Mouse (Mus musculus): ENCODE results near the gene Lyz2. TPM values are rescaled to one million over a fixed set of nuclear protein-coding genes. Genes with fewer than 3 reads are reported as not detected.
A peak's percentile ranks its signal among the peaks of the same experiment; 100 is the strongest.
"Not testable (repeated sequence)": the region's sequence is repeated elsewhere in the genome, so short reads cannot be mapped to it uniquely, and the experiment has no call there.

The Lyz2 gene
- total and polyA plus RNA-seq, 2 experiments from 2014 or later: 13.0 to 23.8 TPM

- no peak for TF ChIP-seq CTCF (IDR thresholded peaks at IDR 0.05)
- Histone ChIP-seq H3K4me2 (ENCODE audit: low read depth, low read length, poor library complexity, severe bottlenecking) (no peak overlapping the region), H3K9ac (replicated peaks; ENCODE audit: low read length, poor library complexity, severe bottlenecking) (no peak overlapping the region), H3K27me3 (ENCODE audit: insufficient read depth, low read length) (no peaks in the 10 kb centered on the region), H3K36me3 (ENCODE audit: insufficient read depth, low read length) (no peaks in the 10 kb centered on the region), H3K27ac (ENCODE audit: low read depth, low read length) (no peak overlapping the region), H3K9me3 (ENCODE audit: low read length) (no peaks in the 10 kb centered on the region), H3K4me3 (ENCODE audit: low read depth, low read length) (no peak overlapping the region), H3K4me1 (ENCODE audit: insufficient read depth, low read length) (no peaks in the 10 kb centered on the region)
- 85% methylated on average over 7 of the region's 7 CpGs for WGBS
- no peak for ATAC-seq (ENCODE audit: low FRiP score)
- no peak for DNase-seq (ENCODE audit: low spot score)
Observed at GRCm38 (mm10) chr10:117283871-117284577, 1.9 kb upstream of the Lyz2 start.

GRCm38 (mm10) chr10:117283196-117283595, 1.1 kb upstream of the Lyz2 start:
- not testable (repeated sequence) for H3K9me3 ChIP-seq (ENCODE audit: low read length); H3K4me1 ChIP-seq (ENCODE audit: insufficient read depth, low read length); H3K27ac ChIP-seq (ENCODE audit: low read depth, low read length); H3K36me3 ChIP-seq (ENCODE audit: insufficient read depth, low read length); DNase-seq (ENCODE audit: low spot score); H3K27me3 ChIP-seq (ENCODE audit: insufficient read depth, low read length); H3K4me3 ChIP-seq (ENCODE audit: low read depth, low read length); ATAC-seq (ENCODE audit: low FRiP score); H3K4me2 ChIP-seq (ENCODE audit: low read depth, low read length, poor library complexity, severe bottlenecking); H3K9ac ChIP-seq (replicated peaks; ENCODE audit: low read length, poor library complexity, severe bottlenecking)
- 93% methylated on average over 4 of the region's 4 CpGs for WGBS

GRCm38 (mm10) chr10:117282551-117282950, 430 bp upstream of the Lyz2 start:
- ATAC-seq (ENCODE audit: low FRiP score): no peak

GRCm38 (mm10) chr10:117281381-117281920, 670 bp downstream of the Lyz2 start:
- Histone ChIP-seq H3K27me3 (ENCODE audit: insufficient read depth, low read length) (no peaks in the 10 kb centered on the region), H3K4me2 (ENCODE audit: low read depth, low read length, poor library complexity, severe bottlenecking) (no peak overlapping the region), H3K4me1 (ENCODE audit: insufficient read depth, low read length) (no peaks in the 10 kb centered on the region), H3K9me3 (ENCODE audit: low read length) (no peaks in the 10 kb centered on the region), H3K27ac (ENCODE audit: low read depth, low read length) (no peak overlapping the region), H3K36me3 (ENCODE audit: insufficient read depth, low read length) (no peaks in the 10 kb centered on the region), H3K9ac (replicated peaks; ENCODE audit: low read length, poor library complexity, severe bottlenecking) (no peak overlapping the region), H3K4me3 (ENCODE audit: low read depth, low read length) (no peak overlapping the region)
- no peak for TF ChIP-seq CTCF (IDR thresholded peaks at IDR 0.05)
- WGBS: 91% methylated on average over 7 of the region's 7 CpGs
- DNase-seq (ENCODE audit: low spot score): no peak
- ATAC-seq (ENCODE audit: low FRiP score): no peak

More at GRCm38 (mm10) chr10:117282551-117282950, 430 bp upstream of the Lyz2 start:
- no peaks in the 10 kb centered on the region for H3K27me3 ChIP-seq (ENCODE audit: insufficient read depth, low read length)
- no peak for TF ChIP-seq CTCF (IDR thresholded peaks at IDR 0.05)
- WGBS: 84% methylated on average over 2 of the region's 2 CpGs
- no peak overlapping the region for H3K4me3 ChIP-seq (ENCODE audit: low read depth, low read length)
- no peak overlapping the region for H3K27ac ChIP-seq (ENCODE audit: low read depth, low read length)
- no peak for DNase-seq (ENCODE audit: low spot score)
- H3K36me3 ChIP-seq (ENCODE audit: insufficient read depth, low read length): no peaks in the 10 kb centered on the region
- no peaks in the 10 kb centered on the region for H3K9me3 ChIP-seq (ENCODE audit: low read length)
- no peak overlapping the region for H3K4me2 ChIP-seq (ENCODE audit: low read depth, low read length, poor library complexity, severe bottlenecking)
- no peaks in the 10 kb centered on the region for H3K4me1 ChIP-seq (ENCODE audit: insufficient read depth, low read length)
- H3K9ac ChIP-seq (replicated peaks; ENCODE audit: low read length, poor library complexity, severe bottlenecking): no peak overlapping the region

- no peaks in the 10 kb centered on the region for H3K9me3 ChIP-seq (ENCODE audit: low read length)
- no peak overlapping the region for H3K4me2 ChIP-seq (ENCODE audit: low read depth, low read length, poor library complexity, severe bottlenecking)
- no peak overlapping the region for H3K4me3 ChIP-seq (ENCODE audit: low read depth, low read length)
- H3K27me3 ChIP-seq (ENCODE audit: insufficient read depth, low read length): no peaks in the 10 kb centered on the region
- no peaks in the 10 kb centered on the region for H3K36me3 ChIP-seq (ENCODE audit: insufficient read depth, low read length)
- no peak for ATAC-seq (ENCODE audit: low FRiP score)
- no peak for DNase-seq (ENCODE audit: low spot score)
- no peaks in the 10 kb centered on the region for H3K4me1 ChIP-seq (ENCODE audit: insufficient read depth, low read length)
- no peak overlapping the region for H3K27ac ChIP-seq (ENCODE audit: low read depth, low read length)
- 65% methylated on average over 1 of the region's 1 CpGs for WGBS
- no peak overlapping the region for H3K9ac ChIP-seq (replicated peaks; ENCODE audit: low read length, poor library complexity, severe bottlenecking)
- no peak for TF ChIP-seq CTCF (IDR thresholded peaks at IDR 0.05)
Observed at GRCm38 (mm10) chr10:117280000-117280399, 2.1 kb downstream of the Lyz2 start.

GRCm38 (mm10) chr10:117278510-117278909, 3.6 kb downstream of the Lyz2 start:
- ATAC-seq (ENCODE audit: low FRiP score): 0 out of 2 replicates have a peak, but pooled peaks have one; percentile 49

More at GRCm38 (mm10) chr10:117278510-117278909, 3.6 kb downstream of the Lyz2 start:
- DNase-seq (ENCODE audit: low spot score); H3K36me3 ChIP-seq (ENCODE audit: insufficient read depth, low read length); H3K27ac ChIP-seq (ENCODE audit: low read depth, low read length); H3K9ac ChIP-seq (replicated peaks; ENCODE audit: low read length, poor library complexity, severe bottlenecking); H3K9me3 ChIP-seq (ENCODE audit: low read length); H3K4me3 ChIP-seq (ENCODE audit: low read depth, low read length); H3K4me1 ChIP-seq (ENCODE audit: insufficient read depth, low read length); H3K4me2 ChIP-seq (ENCODE audit: low read depth, low read length, poor library complexity, severe bottlenecking); H3K27me3 ChIP-seq (ENCODE audit: insufficient read depth, low read length): not testable (repeated sequence)
- 40% methylated on average over 2 of the region's 2 CpGs for WGBS

Data from midbrain, postnatal 0 days (tissue).